In the genomic region with DNA sequence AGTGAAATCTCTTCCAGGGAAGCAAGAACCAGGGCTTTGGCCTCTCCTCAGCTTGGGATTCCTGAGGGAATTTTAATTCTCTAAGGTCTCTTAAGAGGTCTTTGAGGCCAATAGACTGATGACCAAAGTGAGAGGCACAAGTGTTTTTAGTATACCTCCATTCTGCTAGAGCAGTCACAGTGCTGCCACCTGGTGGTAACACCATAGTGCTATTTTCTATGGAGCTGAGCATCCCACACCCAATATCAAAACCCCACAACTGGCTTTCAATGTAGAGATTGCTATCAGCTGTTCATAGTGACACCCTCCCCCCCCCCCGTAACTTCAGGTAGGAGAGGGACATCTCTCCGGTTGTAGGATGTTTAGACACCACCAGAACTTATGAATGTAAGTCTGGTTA, we compare ENCODE assay signal across 9 mouse cellular contexts. TPM values are rescaled to one million over a fixed set of nuclear protein-coding genes. Genes with fewer than 3 reads are reported as not detected.
DNase-seq lines count a peak whose midpoint lies in the region; ATAC-seq and TF ChIP-seq lines count a peak whose summit lies in the region.
"Had no signal": no experiment of that assay in that cellular context is flagged by ENCODE, and none has a peak within 500 bp of the region (broad histone marks: within the 10 kb centered on the region; RNA-seq: fewer than 3 reads in every experiment).

No protein-coding gene starts in this region.

- H3K27ac ChIP-seq in midbrain, embryonic 11.5 days (ENCODE audit: low read depth, low read length) = no peak overlapping the region
- H3K27ac ChIP-seq in midbrain, embryonic 16.5 days (ENCODE audit: low read length) = no peak overlapping the region
- H3K27ac ChIP-seq in intestine, embryonic 15.5 days = no peak overlapping the region

- no peaks in the 10 kb centered on the region for H3K27me3 ChIP-seq in midbrain, embryonic 11.5 days (ENCODE audit: control insufficient read depth, insufficient read depth, low read length)
- H3K27me3 ChIP-seq in midbrain, embryonic 16.5 days (ENCODE audit: control insufficient read depth, insufficient read depth, low read depth, low read length) = no peaks in the 10 kb centered on the region
- H3K27me3 ChIP-seq in intestine, embryonic 15.5 days (replicated peaks) = no peaks in the 10 kb centered on the region; the same call in 1 of the 2 replicates

- TF ChIP-seq CTCF in brain, embryonic 14.5 days (IDR thresholded peaks at IDR 0.05; ENCODE audit: borderline replicate concordance, extremely low read depth, insufficient read depth, insufficient read length) = peak; percentile 79

- no peak overlapping the region for H3K4me2 ChIP-seq in midbrain, embryonic 11.5 days
- H3K4me2 ChIP-seq in midbrain, embryonic 16.5 days (ENCODE audit: low read length) = no peak overlapping the region
- no peak overlapping the region for H3K4me2 ChIP-seq in intestine, embryonic 15.5 days (replicated peaks)

- no peak for TF ChIP-seq POLR2A in brain, embryonic 14.5 days (IDR thresholded peaks at IDR 0.05; ENCODE audit: borderline replicate concordance, extremely low read depth, insufficient read depth, insufficient read length, poor library complexity, severe bottlenecking)

- no peaks in the 10 kb centered on the region for H3K9me3 ChIP-seq in midbrain, embryonic 11.5 days (ENCODE audit: control insufficient read depth, low read length)
- H3K9me3 ChIP-seq in midbrain, embryonic 16.5 days (replicated peaks; ENCODE audit: control insufficient read depth, low read length, poor library complexity, severe bottlenecking) = no peaks in the 10 kb centered on the region
- H3K9me3 ChIP-seq in intestine, embryonic 15.5 days = no peaks in the 10 kb centered on the region

- H3K4me1 ChIP-seq in midbrain, embryonic 11.5 days (ENCODE audit: control insufficient read depth, insufficient read depth, low read length) = no peaks in the 10 kb centered on the region
- H3K4me1 ChIP-seq in midbrain, embryonic 16.5 days (ENCODE audit: control insufficient read depth, insufficient read depth, low read length) = no peaks in the 10 kb centered on the region
- no peaks in the 10 kb centered on the region for H3K4me1 ChIP-seq in intestine, embryonic 15.5 days (replicated peaks)

- WGBS in midbrain, embryonic 11.5 days = 7% methylated on average over 2 of the region's 2 CpGs
- 12% methylated on average over 2 of the region's 2 CpGs for WGBS in midbrain, embryonic 16.5 days
- 9% methylated on average over 2 of the region's 2 CpGs for whole genome bisulfite sequencing in intestine, embryonic 15.5 days

- no peaks in the 10 kb centered on the region for H3K36me3 ChIP-seq in midbrain, embryonic 11.5 days (ENCODE audit: control insufficient read depth, insufficient read depth, low read length)
- no peaks in the 10 kb centered on the region for H3K36me3 ChIP-seq in midbrain, embryonic 16.5 days (ENCODE audit: control insufficient read depth, insufficient read depth, low read length)
- H3K36me3 ChIP-seq in intestine, embryonic 15.5 days = no peaks in the 10 kb centered on the region

- peak; percentile 97 for DNase-seq in midbrain, embryonic 11.5 days (ENCODE audit: low spot score, missing footprints)
- DNase-seq in brain, embryonic 14.5 days (ENCODE audit: low read depth) = peak; percentile 77
- DNase-seq in left cerebral cortex, postnatal 4 days = peak; percentile 79
- DNase-seq in ovary, postnatal 10 days (ENCODE audit: low spot score) = peak; percentile 37
- peak; percentile 72 for DNase-seq in thymus, postnatal 0 days (ENCODE audit: low spot score)

- intact Hi-C loops in left cerebral cortex, postnatal 4 days (cut with DNase I) = no loop called here

- H3K4me3 ChIP-seq in midbrain, embryonic 11.5 days (ENCODE audit: low read depth, low read length) = no peak overlapping the region
- H3K4me3 ChIP-seq in midbrain, embryonic 16.5 days (ENCODE audit: low read depth, low read length) = no peak overlapping the region
- no peak overlapping the region for H3K4me3 ChIP-seq in intestine, embryonic 15.5 days (replicated peaks)

- peak; percentile 73 for ATAC-seq in midbrain, embryonic 11.5 days (ENCODE audit: low FRiP score)
- ATAC-seq in midbrain, embryonic 16.5 days = no peak
- peak; percentile 79 for ATAC-seq in erythroblast, adult 5-6 weeks (replicated peaks; ENCODE audit: low FRiP score, poor library complexity, severe bottlenecking)
- ATAC-seq in intestine, embryonic 15.5 days = peak; percentile 42

- H3K9ac ChIP-seq in midbrain, embryonic 11.5 days (ENCODE audit: low read length) = no peak overlapping the region
- H3K9ac ChIP-seq in midbrain, embryonic 16.5 days (ENCODE audit: low read depth, low read length) = no peak overlapping the region
- no peak overlapping the region for H3K9ac ChIP-seq in intestine, embryonic 15.5 days

RNA-seq across cellular contexts. Expression of a gene that starts 16.2 kb away (rescaled TPM):
- polyA plus RNA-seq in midbrain, embryonic 11.5 days (2014; fragmentation: Nextera tagmentation; extraction: Ambion mirVana) = not detected in 2 replicates
- polyA plus RNA-seq in midbrain, embryonic 16.5 days (2015; fragmentation: Nextera tagmentation; extraction: Ambion mirVana) = not detected in 2 replicates
- polyA plus RNA-seq in brain, embryonic 14.5 days (2012; rRNA removed) = not detected in 2 replicates
- total RNA-seq in erythroblast, adult 5-6 weeks (2015; ENCODE audit: low replicate concordance) = not detected in 2 replicates
- total RNA-seq in erythroblast, adult 5-6 weeks (2017; ENCODE audit: low replicate concordance) = not detected in 2 replicates
- 43.1 and 47.6 TPM in 2 replicates for polyA plus RNA-seq in intestine, embryonic 15.5 days (2015; fragmentation: Nextera tagmentation; extraction: Ambion mirVana)
- not detected for total RNA-seq in left cerebral cortex, postnatal 4 days (2021)
- polyA plus RNA-seq in thymus, postnatal 0 days (2015; fragmentation: Nextera tagmentation; extraction: Ambion mirVana) = 0.16 and 0.19 TPM in 2 replicates

RNA-seq across cellular contexts. Expression of a gene that starts 24.2 kb away (rescaled TPM):
- polyA plus RNA-seq in midbrain, embryonic 11.5 days (2014; fragmentation: Nextera tagmentation; extraction: Ambion mirVana) = not detected in 2 replicates
- polyA plus RNA-seq in midbrain, embryonic 16.5 days (2015; fragmentation: Nextera tagmentation; extraction: Ambion mirVana) = not detected in 2 replicates
- 0.08 TPM in 1 of 2 replicates, not detected in the other for polyA plus RNA-seq in brain, embryonic 14.5 days (2012; rRNA removed)
- total RNA-seq in erythroblast, adult 5-6 weeks (2015; ENCODE audit: low replicate concordance) = not detected in 2 replicates
- not detected in 2 replicates for total RNA-seq in erythroblast, adult 5-6 weeks (2017; ENCODE audit: low replicate concordance)
- polyA plus RNA-seq in intestine, embryonic 15.5 days (2015; fragmentation: Nextera tagmentation; extraction: Ambion mirVana) = 0.78 and 1.2 TPM in 2 replicates
- total RNA-seq in left cerebral cortex, postnatal 4 days (2021) = not detected
- 0.16 and 0.28 TPM in 2 replicates for polyA plus RNA-seq in thymus, postnatal 0 days (2015; fragmentation: Nextera tagmentation; extraction: Ambion mirVana)
- polyA plus RNA-seq: gonadal fat pad, adult 2 months had no signal

RNA-seq across cellular contexts. Expression of a gene that starts 28.6 kb away (rescaled TPM):
- polyA plus RNA-seq in midbrain, embryonic 11.5 days (2014; fragmentation: Nextera tagmentation; extraction: Ambion mirVana) = 0.46 TPM in 2 replicates
- polyA plus RNA-seq in midbrain, embryonic 16.5 days (2015; fragmentation: Nextera tagmentation; extraction: Ambion mirVana) = 1.7 and 2.0 TPM in 2 replicates
- 0.18 and 0.19 TPM in 2 replicates for polyA plus RNA-seq in brain, embryonic 14.5 days (2012; rRNA removed)
- not detected in 2 replicates for total RNA-seq in erythroblast, adult 5-6 weeks (2015; ENCODE audit: low replicate concordance)
- total RNA-seq in erythroblast, adult 5-6 weeks (2017; ENCODE audit: low replicate concordance) = not detected in 2 replicates
- 1.7 and 1.8 TPM in 2 replicates for polyA plus RNA-seq in intestine, embryonic 15.5 days (2015; fragmentation: Nextera tagmentation; extraction: Ambion mirVana)
- total RNA-seq in left cerebral cortex, postnatal 4 days (2021) = 1 to 10 TPM; 1.7 TPM
- polyA plus RNA-seq in thymus, postnatal 0 days (2015; fragmentation: Nextera tagmentation; extraction: Ambion mirVana) = 0.42 and 0.45 TPM in 2 replicates

RNA-seq across cellular contexts. Expression of a gene that starts 37.4 kb away (rescaled TPM):
- polyA plus RNA-seq in midbrain, embryonic 11.5 days (2014; fragmentation: Nextera tagmentation; extraction: Ambion mirVana) = 152 and 157 TPM in 2 replicates
- 158 and 166 TPM in 2 replicates for polyA plus RNA-seq in midbrain, embryonic 16.5 days (2015; fragmentation: Nextera tagmentation; extraction: Ambion mirVana)
- polyA plus RNA-seq in brain, embryonic 14.5 days (2012; rRNA removed) = 143 and 150 TPM in 2 replicates
- total RNA-seq in erythroblast, adult 5-6 weeks (2015; ENCODE audit: low replicate concordance) = 21.9 and 35.5 TPM in 2 replicates
- total RNA-seq in erythroblast, adult 5-6 weeks (2017; ENCODE audit: low replicate concordance) = 8.8 and 14.4 TPM in 2 replicates
- 95.4 and 99.5 TPM in 2 replicates for polyA plus RNA-seq in intestine, embryonic 15.5 days (2015; fragmentation: Nextera tagmentation; extraction: Ambion mirVana)
- total RNA-seq in left cerebral cortex, postnatal 4 days (2021) = 10 to 100 TPM; 81.7 to 91.9 TPM
- 145 and 162 TPM in 2 replicates for polyA plus RNA-seq in thymus, postnatal 0 days (2015; fragmentation: Nextera tagmentation; extraction: Ambion mirVana)

RNA-seq across cellular contexts. Expression of a gene that starts 44.3 kb away (rescaled TPM):
- polyA plus RNA-seq in midbrain, embryonic 11.5 days (2014; fragmentation: Nextera tagmentation; extraction: Ambion mirVana) = 83.5 and 86.7 TPM in 2 replicates
- 47.3 and 52.3 TPM in 2 replicates for polyA plus RNA-seq in midbrain, embryonic 16.5 days (2015; fragmentation: Nextera tagmentation; extraction: Ambion mirVana)
- polyA plus RNA-seq in brain, embryonic 14.5 days (2012; rRNA removed) = 41.8 and 55.2 TPM in 2 replicates
- 18.8 and 23.2 TPM in 2 replicates for total RNA-seq in erythroblast, adult 5-6 weeks (2015; ENCODE audit: low replicate concordance)
- total RNA-seq in erythroblast, adult 5-6 weeks (2017; ENCODE audit: low replicate concordance) = 5.7 and 11.0 TPM in 2 replicates
- polyA plus RNA-seq in intestine, embryonic 15.5 days (2015; fragmentation: Nextera tagmentation; extraction: Ambion mirVana) = 69.5 and 76.3 TPM in 2 replicates
- 10 to 100 TPM; 25.8 to 30.3 TPM for total RNA-seq in left cerebral cortex, postnatal 4 days (2021)
- 121 and 135 TPM in 2 replicates for polyA plus RNA-seq in thymus, postnatal 0 days (2015; fragmentation: Nextera tagmentation; extraction: Ambion mirVana)

Comparison
In these comparisons a context has a peak if more than half of its experiments do, and no peak if none do; other contexts are left out.
1. DNase-seq: peak in every context shown above with its lines; median percentile 97 in midbrain, embryonic 11.5 days; 79 in left cerebral cortex, postnatal 4 days; 77 in brain, embryonic 14.5 days; 72 in thymus, postnatal 0 days; 37 in ovary, postnatal 10 days.
2. RNA of a gene that starts 16.2 kb away (polyA plus RNA-seq): 43.1 to 47.6 TPM in intestine, embryonic 15.5 days; 0.16 to 0.19 TPM in thymus, postnatal 0 days, not detected in midbrain, embryonic 11.5 days, not detected in midbrain, embryonic 16.5 days and not detected in brain, embryonic 14.5 days; every median in the first group is over 10 times any median in the second.